Mouse (Mus musculus): Measurements from ENCODE around the gene Mical1.

- TF ChIP-seq CTCF (conservative IDR thresholded peaks at IDR 0.05 in 1 of 2, IDR thresholded peaks at IDR 0.05 in 1 of 2; ENCODE audit: low read depth in 2 of 2, low read length in 2 of 2) (peak in 1 of 2 experiments; percentile 98; a peak in 2 of 4 replicates), EP300 (IDR thresholded peaks at IDR 0.05; ENCODE audit: low read length) (peak; percentile 35; the same call in 1 of the 2 replicates), SIN3A (IDR thresholded peaks at IDR 0.05; ENCODE audit: low read length) (peak; percentile 56; the same call in 1 of the 2 replicates)
Observed at GRCm38 (mm10) chr10:41518508-41518980, 42.4 kb downstream of the Mical1 start.

Data from CH12.LX (cell line).